Mouse (Mus musculus) heart, postnatal 0 days (tissue): ENCODE measurements at regions not wholly inside any gene's neighbourhood (a gene's known extent, or its start where the extent isn't known, plus 50 kb on each side); places are given as distances from the start of the nearest gene placed in this dataset.

Experiments used
- CTCF ChIP-seq: IDR thresholded peaks from 2 replicates; pipeline ENCODE4 v1.5.1; 2016; ENCODE audit warnings: antibody characterized with exemption, control low read depth, low read depth
- EP300 ChIP-seq: IDR thresholded peaks from 2 replicates; pipeline ENCODE4 v1.6.1; 2016; ENCODE audit warnings: antibody characterized with exemption, low read depth

GRCm38 (mm10) chr9:27739287-27739686, 51.3 kb upstream of the Opcml start:
- TF ChIP-seq EP300 = no peak
- TF ChIP-seq CTCF = peak; percentile 73
